Mouse (Mus musculus): ENCODE results near the gene Hc.

The Hc gene

DNA sequence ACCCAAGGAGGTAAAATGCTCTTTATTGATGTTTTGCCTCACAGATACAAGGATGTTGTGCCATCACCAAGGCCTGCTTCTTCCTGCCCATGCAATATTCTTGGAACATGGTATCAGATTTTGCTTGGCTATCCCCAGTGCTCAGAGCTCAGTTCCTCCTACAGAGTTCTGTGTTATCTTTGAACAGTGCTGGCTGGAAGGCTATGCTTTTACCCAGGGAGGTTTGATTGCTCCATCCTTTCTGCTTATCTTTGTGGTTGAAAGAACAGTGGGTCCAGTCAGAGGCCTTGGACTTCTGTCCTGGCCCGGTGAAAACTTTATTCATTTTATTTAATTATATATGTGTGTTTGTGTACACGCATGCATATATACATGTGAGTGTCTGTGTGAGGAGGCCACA lies 83.0 kb downstream of the Hc start:
- no peak for DNase-seq (ENCODE audit: low spot score in 2 of 2)

DNA sequence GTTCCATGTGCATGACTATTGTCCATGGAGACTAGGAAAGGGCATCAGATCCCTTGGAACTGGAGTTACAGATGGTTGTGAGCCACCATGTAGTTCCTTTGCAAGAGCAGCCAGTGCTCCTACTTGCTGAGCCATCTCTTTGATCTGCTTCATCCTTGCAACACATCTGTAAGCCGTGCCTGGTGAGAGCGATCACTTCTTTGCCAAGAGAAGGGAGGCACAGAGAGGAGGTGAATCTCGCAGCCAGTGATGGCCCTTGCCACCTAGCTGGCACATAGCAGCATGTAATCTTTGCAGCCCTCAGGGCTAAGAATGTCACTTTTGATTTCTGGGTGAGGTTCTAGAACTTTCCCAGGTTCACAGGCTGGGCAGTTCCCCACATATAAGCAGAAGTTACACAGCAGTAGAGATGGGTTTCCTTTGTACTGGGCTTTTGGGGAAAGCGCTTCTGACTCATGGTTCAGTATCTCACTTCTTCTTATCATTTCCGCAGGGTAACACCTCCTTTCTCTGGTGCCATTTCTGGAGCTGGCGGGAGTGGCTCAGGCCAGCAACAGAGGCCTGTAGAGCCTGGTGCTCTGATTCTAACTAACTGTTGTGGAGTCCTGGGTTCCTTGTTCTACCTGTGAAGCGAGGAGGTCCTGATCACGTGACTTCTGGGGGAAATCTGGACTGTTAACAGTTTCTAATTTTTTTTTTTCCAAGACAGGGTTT lies 84.1 kb downstream of the Hc start:
- no peak for DNase-seq (ENCODE audit: low spot score in 2 of 2)

DNA sequence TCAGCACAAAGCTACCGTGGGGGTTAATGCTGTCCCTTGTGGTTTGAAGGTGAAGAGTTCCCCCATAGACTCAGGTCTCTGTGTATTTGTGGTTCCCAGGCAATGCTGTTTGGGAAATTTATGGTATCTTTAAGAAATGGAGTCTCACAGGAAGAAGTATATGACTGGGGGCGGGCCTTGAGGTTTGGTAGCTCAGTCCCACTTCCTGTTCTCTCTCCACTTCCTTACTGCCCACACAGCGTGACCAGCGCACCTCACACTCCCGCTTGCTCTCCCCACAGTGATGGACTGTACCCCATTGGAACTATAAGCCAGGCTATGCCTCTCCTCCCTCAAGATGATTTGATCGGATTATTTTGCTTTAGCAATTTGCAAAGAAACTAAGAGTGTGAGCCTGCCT lies 84.8 kb downstream of the Hc start:
- no peak for DNase-seq (ENCODE audit: low spot score in 2 of 2)

DNA sequence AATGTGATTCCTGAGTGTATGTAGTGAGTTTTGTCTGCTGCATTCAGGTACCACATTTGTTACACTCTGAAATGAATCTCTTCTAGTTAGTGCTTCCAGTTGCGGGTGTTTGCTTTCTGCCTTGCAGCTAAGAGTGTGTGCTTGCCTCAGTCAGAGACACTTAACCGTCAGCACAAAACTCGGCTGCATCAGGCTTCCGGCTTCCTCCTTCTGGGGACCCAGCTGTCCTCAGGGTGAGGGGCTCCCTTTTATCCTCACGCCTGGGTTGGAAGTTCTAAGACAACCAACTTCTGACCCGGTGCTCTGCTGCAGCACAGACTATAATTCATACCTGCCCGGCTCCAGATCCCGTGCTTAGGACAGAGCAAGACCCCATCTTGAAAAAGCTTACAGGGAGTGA lies 88.2 kb downstream of the Hc start:
- no peak for DNase-seq (ENCODE audit: low spot score in 2 of 2)

DNA sequence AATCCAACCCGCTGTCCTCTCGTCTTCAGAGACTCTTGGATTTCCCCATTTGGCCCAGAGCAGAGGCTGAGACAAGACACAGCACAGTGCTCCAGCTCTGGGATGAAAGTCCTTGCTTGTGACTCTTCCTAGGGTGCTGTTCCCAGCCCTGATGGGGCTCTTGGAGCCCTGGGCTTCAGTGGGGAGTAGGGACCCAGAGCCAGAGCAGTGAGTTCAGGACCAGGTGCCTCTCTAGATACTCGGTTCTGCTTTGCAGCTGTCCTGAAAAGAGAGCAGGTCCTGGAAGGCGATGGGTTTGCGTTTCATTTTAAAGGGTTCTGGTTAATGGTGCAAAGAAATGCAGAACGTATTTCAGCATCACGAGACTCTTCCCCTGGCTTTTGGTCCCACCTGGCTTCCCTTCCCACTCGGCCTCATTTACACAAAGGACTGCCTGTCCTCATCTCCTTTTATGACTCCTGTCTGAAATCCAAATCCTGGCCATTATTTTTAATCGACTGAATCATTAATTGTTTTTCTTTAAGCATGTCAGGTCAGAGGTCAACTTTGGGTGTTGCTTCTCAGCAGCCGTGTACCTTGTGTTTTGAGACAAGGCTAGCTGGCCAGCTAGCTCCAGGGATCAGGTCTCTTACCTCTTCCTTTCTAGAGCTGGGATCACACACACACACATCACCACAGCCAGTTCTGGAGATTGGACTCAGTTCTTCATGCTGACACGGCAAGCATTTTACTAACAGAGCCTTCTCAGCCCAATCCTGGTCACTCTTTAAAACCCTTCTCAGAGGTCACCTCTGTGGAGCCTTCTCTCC lies 90.0 kb downstream of the Hc start:
- DNase-seq (ENCODE audit: low spot score in 2 of 2): no peak

DNA sequence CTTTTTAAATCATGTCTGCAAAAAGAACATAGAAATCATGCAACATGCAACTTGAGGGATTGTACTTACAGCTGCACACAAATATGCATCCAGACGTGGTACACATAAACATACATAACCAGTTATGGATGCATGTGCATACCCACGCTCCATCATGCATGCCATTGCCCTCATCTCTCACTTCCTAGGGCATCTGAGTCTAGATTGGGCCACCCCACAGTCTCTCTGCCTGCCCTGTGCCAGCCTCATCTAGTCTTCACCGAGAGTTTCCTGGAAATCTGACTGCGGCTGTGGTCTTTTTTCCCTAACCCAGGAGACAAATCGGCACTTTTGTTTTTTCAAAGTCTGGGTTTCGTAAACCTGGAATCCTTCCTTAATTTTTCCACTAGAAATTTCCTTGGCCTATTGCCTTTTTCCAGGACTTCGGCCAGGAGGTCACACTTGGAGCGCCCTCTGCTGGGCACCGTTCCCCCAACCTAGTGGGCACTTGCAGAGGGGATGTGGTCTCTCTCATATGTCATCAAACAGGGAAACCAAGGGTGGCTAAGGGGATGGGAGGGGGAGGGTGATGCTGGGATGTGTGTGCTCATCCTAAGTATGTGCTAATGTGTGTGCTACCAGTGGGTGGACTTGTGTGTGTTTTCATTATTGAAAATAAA lies 91.0 kb downstream of the Hc start:
- DNase-seq (ENCODE audit: low spot score in 2 of 2): peak; percentile 36 to 61

DNA sequence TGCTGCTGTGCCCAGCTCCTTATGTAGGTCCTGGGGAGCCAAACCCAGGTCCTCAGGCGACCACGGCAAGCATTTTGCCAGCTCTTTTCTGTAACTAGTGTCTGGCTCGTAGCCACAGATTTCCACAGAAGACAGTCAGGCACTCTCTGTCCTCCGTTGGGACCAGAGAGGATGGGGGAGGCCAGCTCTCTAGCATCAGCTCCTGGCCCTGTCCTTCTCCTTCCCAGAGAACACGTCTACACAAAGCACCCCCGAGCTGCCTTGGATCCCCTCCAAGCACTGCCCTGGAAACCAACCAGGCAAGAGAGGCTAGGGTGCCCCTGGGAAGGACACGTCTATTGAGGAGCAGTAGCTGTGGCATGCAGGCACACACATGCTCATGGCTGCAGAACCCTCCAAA lies 92.1 kb downstream of the Hc start:
- DNase-seq (ENCODE audit: low spot score in 2 of 2): no peak

DNA sequence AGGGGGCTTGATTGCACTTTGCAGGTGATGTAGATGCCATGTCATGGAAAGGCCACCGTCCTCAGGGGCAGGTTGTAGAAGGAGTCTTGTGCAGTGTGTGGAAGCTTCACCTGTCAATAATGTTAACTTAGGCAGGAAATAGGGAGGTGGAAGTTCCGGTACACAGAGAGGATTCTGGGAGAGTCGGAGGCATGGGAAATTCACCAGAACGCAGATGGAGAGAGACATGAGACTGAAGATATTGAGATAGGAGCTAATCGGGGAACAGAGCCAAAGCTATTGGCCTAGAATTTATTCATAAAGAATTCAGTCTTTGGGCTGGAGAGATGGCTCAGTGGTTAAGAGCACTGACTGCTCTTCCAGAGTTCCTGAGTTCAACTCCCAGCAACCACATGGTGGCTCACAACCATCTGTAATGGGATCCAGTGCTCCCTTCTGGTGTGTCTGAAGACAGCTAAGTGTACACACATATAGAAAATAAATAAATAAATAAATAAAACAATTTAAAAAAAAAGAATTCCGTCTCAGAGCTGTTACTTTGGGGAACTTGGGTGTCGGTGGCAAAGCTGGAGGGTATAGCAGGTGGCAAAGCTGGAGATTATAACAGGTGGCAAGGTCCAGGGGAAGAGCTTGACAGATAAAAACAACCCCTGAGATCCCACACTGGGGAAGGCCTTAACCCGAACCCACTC lies 94.8 kb downstream of the Hc start:
- DNase-seq (ENCODE audit: low spot score in 2 of 2): no peak

DNA sequence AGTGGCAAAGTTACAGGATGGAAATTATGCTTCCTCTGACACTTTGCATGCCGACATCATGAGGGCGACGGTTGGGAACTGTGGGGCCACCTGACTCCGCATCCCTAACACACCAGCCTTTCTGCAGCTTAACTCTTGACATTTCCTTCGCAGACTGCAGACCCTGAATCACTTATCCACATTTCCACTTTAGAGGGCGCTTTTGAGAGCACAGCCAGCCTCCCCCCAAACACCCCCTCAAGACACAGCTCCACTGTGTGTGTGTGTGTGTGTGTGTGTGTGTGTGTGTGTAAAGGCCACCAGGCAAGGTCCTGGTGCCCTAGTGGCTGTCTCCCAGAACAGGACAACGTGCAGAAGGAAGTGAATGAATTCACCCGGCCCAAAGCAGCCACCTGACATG lies 95.4 kb downstream of the Hc start:
- no peak for DNase-seq (ENCODE audit: low spot score in 2 of 2)

DNA sequence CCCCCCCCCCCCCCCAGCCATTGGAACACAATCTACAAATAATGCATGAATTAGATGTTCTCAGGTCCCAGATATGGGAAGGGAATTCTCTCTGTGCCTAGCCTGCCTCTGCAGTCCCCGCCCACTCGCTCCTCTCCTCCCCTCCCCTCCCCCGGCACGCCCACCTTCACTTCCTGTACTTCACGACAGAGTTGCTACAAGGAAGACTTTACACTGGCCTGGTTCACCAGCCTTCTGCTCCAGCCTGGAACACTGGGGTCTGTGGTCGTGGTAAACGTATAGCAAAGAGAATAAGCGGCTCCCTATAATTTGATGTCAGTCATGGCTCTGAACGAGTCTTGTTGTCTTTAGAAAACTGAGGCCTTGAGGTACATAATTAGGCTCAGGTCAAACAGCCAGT lies 95.9 kb downstream of the Hc start:
- DNase-seq (ENCODE audit: low spot score in 2 of 2): peak; percentile 54 to 60

DNA sequence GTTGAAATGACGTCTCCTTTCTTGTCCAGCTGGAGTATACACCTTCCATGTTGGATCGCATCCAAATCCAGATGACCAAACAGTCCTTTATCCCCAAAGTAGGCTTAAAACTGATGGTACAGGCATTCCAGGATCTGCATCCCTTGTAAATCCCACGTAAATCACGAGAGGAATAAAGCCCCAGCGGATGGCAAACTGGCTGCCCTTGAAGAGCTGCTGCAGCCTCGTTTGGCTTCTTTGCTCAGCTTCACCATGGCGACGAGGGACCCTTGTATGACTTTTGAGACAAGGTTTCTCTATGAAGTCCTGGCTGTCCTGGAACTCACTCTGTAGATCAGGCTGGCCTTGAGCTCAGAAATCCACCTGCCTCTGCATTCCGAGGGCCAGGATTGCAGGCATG lies 96.6 kb downstream of the Hc start:
- no peak for DNase-seq (ENCODE audit: low spot score in 2 of 2)

DNA sequence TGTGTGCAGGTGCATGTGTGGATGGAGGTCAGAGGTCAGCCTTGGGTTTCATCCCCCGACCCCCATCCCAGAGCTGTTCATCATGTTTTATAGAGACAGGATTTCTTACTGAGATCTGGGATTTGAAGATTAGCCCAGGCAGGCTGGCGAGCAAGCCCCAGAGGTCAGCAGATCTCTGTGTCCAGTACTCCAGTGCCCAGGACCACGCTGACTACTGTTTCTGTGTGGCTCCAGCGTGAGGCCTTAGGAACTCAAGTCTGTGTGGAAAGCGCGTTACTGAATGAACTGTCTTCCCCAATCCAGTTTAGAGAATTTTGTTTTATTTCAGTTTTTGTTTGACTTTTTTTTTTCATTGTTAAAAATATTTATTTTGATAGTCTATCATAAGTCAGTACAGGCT lies 97.0 kb downstream of the Hc start:
- DNase-seq (ENCODE audit: low spot score in 2 of 2): no peak

DNA sequence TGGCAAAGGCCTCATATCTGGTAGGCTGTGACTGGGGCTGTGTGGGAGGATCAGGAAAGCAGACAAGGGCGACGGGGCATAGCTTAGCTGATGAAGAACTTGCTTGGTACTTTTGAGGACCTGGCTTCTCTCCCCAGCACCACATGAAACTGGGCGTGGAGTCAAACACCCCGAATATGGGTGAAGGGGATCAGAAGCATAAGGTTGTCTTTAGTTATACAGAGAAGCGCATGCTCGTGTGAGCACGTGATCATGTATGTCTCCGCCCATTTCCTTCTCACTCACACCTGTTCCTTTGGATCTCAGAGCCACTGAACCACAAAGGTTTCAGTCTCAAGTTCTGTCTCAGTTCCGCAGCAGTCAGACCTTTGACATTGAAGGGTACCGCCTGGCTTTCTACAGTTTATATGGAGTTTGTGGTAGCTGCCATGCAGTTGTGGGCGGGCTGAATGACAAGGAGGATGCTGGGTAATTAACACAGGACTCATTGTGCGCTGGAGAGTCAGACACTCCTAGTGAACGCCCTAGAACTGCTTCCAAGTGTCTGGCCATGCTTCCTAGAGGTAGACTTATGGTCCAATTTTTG lies 97.8 kb downstream of the Hc start:
- peak; percentile 32 to 41 for DNase-seq (ENCODE audit: low spot score in 2 of 2)

DNA sequence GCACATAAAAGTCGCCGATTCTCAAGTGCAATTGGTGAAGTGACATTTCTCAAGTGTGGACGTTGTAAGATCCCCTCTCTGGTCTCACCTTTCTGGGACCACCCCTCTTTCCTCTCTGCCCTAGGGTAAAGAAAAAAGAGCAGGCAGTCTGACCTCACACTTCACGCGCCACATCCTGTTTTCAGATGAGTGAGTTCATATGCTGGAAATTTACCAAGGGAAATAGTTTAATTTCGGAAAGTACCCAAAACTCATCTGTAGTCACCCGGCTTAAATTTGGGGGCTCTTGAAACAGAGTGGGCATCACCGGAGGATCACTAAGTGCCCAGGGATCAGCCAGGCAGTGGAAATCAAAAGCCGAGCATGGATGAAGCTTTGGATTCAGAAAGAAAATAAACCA lies 98.3 kb downstream of the Hc start:
- DNase-seq (ENCODE audit: low spot score in 2 of 2): no peak

DNA sequence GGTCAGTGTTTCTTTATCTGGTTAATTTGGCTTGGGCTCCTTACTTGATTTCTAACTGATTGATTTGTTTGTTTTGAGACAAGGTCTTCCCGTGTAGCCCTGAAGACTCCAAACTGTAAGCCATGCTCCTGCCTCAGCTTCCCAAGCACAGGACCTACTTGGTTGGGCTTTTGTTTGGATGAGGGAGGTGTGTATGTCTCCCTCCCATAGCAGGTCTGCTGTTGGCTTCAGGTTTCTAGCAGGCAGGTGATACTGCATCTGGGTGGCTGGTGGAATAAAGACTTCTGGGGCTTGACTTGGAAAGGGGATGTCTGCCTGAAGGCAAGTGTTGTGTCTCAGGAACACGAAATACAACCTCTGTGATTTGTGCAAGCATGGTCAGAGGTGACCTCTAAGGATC lies 99.0 kb downstream of the Hc start:
- no peak for DNase-seq (ENCODE audit: low spot score in 2 of 2)

DNA sequence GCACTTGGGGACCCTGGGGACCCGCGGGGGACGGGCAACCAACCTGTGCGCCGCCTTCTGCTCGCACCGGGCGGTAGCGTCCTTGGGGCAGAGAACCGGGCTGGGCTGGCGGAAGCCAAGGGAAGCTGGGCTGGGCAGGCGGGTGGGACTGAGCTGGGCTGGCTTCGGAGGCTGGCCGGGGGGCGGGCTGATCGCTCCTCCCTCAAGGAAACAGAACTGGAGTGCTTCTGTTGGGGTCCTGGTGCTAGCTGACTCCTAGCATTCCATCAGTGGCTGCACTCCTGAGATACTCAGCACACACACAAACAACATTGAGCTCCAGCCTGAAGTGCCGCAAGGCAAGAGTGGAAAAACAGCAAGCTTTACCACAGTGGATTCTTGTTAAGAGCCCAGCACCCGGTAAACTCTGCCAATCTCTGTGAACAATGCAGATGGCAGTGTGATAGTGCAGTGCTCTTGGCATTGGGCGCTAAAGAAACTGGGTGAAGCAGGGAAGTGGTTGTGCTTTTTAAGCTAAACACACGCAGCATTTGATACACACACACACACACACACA lies 99.7 kb downstream of the Hc start, which contains the start of gene Traf1:
Traf1 (minus strand) TSS at position 292 of the 556 bp plus-strand sequence.
- peak; percentile 31 to 47 for DNase-seq (ENCODE audit: low spot score in 2 of 2)

DNA sequence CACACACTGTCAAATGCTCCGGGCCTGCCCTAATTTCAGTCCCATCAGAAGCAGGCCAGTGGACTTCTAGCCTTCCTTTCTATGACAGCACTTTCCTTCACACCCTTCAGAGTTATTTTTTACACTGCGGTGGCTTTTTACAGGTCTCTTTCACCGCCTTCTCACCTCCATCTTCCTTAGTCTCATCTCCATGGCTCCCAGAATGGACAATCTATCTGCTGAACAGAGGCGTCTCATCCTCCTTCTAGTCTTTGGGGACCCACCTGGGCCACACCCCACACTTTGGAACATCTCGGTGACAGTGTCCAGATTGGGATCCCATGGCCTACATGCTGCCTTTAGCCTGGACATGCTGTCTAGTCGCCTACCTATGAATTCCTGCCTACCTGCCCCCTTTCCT lies 100.3 kb downstream of the Hc start:
- DNase-seq (ENCODE audit: low spot score in 2 of 2): no peak

DNA sequence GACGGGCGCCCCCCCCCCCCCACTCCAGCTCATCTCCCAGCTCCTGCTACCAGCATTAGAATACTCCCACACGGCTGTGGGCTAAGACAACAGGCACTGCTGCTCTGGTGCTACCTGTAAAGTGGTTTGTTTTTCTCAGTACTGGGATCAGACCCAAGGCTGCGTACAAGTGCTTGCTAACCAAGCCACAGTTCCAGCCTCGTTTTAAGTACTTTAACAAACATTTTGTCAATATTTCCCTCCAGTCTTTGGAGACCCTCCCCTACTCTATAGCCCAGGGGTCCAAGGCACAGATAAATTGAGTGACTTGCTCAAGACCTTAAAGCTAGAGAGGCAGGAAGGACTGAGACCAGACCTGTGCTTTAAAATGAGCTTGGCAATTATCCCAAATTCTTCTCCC lies 100.8 kb downstream of the Hc start:
- no peak for DNase-seq (ENCODE audit: low spot score in 2 of 2)

DNA sequence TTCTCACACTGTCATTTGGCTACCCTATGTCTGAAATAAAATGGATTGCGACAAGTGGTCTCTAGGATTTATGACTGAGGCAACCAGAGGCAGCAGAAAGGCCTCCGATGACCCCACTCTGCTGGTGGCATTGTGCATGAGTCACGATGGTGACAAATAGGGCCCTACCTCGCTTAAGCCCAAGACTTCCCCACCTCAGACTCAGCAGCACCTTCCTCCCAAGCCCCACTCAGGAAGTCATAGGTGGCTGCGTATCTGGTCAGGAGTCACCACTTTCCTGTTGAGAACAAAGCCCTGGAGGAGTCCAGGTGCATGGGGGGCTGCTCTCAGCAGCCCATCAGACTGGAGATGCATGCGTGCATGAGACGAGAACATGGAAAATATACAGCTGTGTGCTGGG lies 102.7 kb downstream of the Hc start:
- no peak for DNase-seq (ENCODE audit: low spot score in 2 of 2)

DNA sequence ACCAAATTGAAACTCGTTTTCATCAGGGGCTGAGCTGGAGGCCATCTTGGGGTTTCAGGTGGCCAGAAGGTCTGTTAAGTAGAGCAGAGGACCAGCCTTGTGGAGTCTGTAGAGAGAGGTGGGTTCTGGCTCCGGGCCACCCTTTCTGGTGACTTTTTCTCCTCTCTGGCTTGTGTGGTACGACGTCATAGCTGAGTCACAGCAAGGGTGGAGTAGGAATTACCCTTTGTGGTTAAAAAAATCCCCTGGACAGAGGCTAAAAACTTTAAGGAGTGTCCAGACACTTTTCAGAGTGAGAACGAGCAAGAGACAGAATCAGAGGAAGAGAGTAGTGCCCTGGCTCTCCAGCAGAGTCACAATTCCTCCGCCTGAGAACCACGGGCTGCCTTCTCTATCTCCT lies 103.2 kb downstream of the Hc start:
- no peak for DNase-seq (ENCODE audit: low spot score in 2 of 2)

DNA sequence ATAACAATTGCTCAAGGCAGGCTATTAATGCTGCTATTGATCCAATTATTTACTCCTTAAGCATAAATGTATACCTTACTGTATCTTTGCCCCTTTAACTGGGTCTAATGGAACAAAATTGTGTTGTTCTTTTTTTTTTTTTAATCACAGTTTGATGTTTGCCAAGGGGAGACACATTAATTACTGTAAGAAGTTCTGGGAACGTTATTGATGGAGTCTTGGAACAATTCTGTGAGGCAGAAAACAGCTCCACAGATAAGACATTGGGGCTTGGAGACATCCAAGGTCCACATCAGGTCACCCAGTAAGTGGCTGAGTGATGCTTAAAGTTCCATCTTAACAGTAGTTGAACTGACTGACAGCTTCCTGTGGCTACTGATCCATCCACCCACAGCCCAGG lies 103.8 kb downstream of the Hc start:
- no peak for DNase-seq (ENCODE audit: low spot score in 2 of 2)

DNA sequence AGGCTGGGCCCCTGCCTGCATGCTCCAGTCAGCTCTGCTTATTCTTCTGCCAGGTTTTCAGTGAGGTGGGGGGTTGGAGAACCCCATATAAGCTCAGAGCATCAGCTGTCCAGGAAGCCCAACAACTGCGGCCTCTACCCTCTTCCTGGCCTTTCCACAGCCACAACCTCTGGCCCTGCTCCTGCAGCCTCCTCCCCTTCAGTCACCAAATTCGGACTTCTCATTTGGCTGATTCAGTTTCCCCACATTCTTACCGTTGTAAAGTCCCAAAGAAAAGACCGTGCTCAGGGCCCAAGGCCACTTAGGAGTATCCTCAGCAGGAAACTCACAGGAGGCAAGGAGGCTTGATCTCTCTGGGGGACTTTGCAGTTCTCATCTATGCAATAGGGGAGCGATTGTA lies 104.3 kb downstream of the Hc start:
- DNase-seq (ENCODE audit: low spot score in 2 of 2): no peak

All from spleen, postnatal 14 days (tissue).